Mouse (Mus musculus): ENCODE results near the gene Peli2. TPM values are rescaled to one million over a fixed set of nuclear protein-coding genes. Genes with fewer than 3 reads are reported as not detected.

Gene Peli2
- total RNA-seq, 2 experiments from 2014 or later, result 21.3 to 42.4 TPM

DNA sequence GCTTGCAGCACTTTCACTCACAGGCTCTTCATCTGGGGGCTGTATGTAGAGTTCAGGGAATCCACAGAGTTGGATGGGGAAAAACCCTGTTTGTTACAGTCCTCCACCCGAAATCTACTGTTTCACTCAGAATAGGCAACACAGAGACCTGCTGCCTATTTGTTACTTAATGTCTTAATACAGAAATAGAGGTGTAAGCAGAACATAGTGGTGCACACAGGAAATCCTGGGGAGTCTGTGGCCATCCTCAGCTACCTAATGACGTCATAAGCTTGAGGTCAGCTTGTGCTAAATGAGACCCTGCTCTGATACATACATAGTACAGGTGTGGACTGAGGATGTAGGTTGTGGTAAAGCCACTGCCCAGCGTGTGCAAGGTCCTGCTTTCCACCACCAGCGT is 4.2 kb downstream of the Peli2 start:
- no peak for DNase-seq (ENCODE audit: low spot score in 2 of 2)

DNA sequence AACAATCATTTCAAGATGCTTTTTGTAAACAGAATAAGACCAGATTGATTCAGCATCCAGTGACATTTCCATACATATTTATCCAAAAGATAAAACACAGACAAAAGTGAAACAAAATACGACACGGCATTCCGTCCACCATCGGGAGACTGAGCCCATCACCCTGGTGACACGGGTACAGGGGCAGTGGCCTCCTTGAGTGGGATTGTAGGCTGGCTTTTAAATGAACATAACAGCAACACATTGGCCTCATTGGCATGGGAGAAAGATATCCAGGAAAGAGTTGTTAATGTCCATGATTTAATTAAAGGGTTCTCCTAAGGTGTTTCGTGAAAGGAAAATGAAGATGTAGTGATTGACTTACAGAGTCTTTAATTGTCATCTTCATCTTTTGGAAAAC is 5.3 kb downstream of the Peli2 start:
- no peak for DNase-seq (ENCODE audit: low spot score in 2 of 2)

DNA sequence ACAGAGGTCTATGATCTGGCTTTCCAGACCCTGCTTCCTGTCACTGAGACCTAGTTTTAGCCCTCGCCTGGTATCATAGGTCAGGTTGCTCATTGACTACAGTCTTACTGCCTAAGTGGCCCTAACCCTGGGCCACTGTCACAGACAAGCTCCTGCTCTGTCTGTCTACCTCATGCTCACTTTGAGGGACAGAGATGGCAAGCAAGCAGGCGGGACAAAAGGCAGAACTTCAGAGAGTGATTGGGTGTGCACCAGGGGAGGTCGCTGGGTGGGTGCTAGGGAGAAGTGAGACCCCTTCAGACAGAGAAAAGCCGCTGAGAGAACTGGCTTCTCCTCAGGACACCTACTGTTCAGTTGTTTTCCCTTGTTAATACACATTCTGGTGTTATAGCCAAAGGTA is 6.3 kb downstream of the Peli2 start:
- DNase-seq (ENCODE audit: low spot score in 2 of 2), result no peak

DNA sequence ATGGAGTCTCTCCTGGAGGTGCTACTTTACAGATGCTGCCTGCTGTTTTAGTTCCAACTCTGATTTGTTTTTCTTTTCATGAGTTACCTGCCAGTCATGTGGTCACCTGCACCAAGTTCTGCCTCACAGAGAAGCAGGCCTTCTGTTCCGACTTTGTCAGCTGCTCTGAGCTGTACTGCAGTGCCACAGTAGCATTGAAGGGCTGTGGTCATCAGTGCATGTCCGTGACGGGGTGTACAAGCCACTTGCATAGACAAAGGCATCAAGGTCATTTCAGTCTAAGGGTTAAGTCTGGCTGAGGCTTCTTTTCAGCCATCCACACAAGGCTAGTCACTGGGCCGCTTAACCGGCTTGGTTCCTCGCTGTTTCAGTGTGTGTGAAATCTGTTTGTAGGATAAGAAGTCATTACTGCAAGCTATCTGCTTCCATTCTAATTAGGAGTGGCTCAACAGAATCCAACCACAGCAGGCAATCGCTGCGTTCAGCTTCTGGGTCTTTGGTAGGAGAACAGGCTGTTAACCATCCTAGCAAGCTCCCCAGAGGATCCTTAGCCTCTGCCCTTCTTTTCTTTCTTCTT is 7.1 kb downstream of the Peli2 start:
- no peak for DNase-seq (ENCODE audit: low spot score in 2 of 2)

DNA sequence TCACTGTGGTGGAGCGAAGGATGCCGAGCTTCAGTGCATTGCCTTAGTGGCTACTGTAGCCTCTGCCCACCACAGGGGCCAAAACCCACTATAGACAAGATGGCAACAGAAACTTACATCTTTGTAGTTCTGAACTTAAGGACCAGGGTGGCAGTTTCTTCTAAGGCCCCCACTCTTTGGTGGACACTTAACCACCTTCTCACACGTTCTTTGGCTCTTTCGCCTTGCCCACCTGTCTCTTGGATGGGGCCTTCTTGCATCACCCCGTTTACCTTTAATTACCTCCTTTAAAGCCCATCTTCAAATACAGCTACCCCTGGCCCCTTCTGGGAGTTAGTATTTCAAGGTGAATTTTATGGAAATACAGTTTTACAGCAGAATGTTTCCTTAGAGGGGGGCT is 8.1 kb downstream of the Peli2 start:
- DNase-seq (ENCODE audit: low spot score in 2 of 2), result no peak

DNA sequence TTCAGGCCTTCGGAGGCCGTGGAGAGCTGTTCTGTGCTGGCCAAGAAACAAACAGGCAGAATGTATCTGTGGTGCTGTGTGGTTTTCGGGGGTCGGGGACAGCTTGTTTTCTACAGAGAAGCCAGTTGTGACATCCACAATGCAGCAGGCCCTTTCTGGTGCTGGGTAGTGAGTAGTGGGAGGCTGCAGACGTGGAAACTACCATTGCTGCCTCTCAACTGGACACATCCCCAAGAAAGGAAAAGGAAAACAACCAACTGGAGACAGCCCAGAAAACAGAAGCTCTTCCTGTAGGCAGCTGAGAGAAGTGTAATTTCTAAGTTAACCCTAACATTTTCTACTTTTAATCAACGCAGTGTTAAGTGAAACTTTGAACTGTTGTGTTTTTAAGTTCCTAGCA is 9.4 kb downstream of the Peli2 start:
- no peak for DNase-seq (ENCODE audit: low spot score in 2 of 2)

DNA sequence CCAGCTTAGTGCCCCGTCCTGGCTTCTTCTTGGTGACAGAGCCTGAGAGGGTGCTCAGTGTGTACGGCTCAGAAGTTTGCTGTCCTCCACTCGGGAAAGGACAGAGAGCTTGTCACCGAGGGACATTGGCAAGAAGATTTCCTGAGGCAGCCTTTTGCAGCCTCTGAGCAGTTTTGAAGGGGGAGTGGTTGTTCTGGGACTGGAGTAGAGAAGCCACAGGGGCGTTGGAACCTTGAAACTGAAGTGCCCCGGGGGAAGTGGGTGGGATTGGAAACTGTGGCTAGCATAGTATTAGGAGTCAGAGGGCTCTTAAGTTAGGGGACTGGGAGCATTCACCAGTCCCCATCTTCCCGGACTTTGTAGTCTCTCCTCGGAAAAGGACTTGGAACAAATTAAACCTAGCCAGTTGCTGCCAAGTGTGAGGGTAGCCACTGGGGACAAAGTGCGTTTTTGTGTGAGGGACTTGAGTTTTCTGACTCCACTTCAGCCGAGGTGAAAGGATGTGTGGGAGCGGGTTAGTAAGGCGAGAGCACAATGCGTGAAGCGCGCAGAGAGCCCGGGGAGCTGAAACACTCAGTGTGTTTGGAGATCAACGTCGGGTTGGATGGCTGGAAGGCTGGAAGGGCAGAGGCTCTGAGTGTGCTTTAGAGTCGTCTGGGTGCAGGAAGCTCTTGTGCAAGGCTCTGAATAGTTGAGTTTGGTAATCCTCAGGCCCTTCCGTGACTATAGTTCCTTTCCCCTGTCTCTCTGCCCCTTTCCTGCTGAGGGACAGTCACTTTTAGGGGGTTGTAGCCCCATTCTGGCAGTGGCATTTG is 10.3 kb downstream of the Peli2 start:
- no peak for DNase-seq (ENCODE audit: low spot score in 2 of 2)

DNA sequence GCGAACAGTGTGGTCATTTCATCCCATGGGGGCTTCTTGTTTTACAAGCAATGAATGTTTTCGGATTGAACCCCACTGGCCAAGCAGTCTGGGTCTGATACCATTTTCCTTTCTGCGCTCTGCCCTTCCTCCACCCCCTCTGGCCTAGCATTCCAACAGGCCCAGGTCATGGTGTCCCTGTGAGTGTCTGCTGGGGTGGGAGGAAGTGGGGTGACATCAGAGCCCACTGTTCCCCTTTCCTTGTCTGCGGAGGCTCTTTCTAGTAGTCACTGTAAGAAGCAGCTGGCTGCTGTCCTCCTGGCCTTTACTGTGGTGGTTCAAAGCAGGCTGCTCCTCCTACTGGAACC is 10.9 kb downstream of the Peli2 start:
- peak in 1 of 2 experiments; percentile 32 for DNase-seq (ENCODE audit: low spot score in 2 of 2)

DNA sequence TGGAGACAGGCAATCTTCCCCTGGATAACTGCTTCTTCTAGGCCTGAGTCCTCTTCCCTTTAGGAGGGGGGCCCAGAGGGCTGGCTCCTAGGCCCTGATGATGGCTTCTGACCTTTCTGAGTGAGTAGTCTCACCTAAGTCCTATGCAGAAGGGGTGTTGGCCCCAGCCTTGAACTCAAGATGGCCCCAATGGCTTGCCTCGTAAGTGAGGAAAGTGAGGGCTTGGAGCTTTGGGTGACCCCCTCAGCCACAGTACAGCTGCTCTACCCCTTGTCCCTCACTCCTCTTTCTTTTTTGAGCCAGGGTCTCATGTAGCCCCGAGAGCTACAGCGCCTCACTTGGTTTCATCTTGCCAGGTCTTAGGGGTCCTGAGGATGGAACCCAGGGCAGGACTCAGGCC is 11.6 kb downstream of the Peli2 start:
- DNase-seq (ENCODE audit: low spot score in 2 of 2), result no peak

DNA sequence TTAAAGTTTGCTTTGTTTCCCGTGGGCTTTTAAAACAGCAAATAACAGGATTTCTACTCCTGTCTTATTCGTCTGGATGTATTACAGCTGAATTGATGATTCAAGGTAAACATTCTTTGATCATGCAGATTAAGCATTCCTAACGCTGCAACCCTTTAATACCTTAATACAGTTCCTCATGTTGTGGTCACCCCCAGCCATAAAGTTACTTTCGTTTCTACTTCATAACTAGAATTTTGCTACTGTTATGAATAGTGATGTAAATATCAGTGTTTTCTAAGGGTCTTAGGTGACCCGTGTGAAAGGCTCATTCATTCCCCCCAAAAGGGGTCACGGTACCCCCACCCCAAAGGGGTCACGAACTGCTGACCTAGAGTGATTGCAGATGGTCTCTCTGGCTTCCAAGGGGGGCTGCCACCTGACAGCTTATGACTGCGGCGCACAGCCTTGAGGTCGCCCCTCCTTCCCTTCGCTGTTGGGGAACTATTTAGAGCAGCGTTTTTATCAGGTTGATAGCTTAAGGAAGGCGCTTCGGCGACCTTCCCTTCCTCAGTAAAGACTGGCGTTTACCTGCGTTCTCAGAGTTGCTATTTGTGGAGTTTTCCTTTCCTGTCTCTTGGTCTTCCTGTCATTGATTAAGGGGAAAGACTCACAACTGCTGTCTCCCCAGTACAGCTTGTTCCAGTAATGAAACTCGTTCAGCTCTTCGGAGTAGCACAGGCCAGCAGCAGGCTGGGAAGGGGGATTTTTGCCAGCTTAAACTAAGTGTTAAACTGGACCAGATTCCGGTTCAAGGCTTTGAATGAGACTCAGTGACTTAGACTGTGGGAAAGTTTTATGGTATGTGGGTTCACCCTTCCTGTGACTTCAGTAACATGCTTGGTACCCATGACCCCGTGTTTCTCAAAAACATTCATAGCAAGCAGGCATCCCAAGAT is 12.5 kb downstream of the Peli2 start:
- no peak for DNase-seq (ENCODE audit: low spot score in 2 of 2)

DNA sequence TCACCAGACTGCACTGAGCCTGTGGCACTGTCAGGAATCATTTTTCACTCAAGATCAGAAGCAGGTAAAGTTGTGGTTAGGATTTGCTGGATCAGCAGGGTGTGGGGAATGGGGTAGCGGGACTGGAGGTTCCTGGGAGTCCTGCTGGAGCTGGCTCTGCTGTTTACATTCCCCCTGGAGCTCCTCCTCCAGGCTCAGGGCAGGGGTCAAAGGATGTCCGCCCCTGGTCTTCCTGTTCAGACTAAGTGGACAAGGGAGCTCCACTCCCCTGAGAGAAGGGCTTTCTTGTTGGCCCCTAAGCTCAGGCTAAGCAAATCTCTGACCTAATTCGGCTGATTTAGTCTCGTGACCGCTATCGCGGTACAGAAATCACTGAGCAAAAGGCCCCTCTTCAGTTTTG is 13.7 kb downstream of the Peli2 start:
- DNase-seq (ENCODE audit: low spot score in 2 of 2), result no peak

DNA sequence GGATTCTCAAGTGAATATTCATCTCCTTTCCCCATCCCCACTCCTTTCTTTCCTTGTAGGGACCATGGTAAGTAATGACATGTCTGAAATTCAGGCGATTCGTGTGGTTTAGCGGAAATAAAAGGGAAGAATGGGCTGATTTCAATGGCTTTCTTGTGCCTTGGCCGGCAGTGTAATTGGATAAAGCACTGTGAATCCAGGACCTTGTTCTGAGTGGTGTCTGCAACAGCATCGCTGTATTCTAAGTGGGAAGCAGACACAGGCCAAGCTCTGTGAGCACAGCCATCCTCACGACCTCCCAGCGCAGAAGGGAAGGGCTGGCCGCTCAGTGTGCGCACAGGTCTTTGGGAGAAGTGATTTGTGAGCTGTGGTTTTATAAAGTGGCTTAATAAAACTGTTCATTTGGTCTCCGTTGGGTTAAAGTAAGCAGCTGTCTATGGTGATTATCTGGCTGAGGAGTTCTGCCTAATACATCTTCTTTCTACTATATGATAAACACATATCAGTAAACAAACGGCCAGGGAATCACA is 15.3 kb downstream of the Peli2 start:
- DNase-seq (ENCODE audit: low spot score in 2 of 2), result no peak

DNA sequence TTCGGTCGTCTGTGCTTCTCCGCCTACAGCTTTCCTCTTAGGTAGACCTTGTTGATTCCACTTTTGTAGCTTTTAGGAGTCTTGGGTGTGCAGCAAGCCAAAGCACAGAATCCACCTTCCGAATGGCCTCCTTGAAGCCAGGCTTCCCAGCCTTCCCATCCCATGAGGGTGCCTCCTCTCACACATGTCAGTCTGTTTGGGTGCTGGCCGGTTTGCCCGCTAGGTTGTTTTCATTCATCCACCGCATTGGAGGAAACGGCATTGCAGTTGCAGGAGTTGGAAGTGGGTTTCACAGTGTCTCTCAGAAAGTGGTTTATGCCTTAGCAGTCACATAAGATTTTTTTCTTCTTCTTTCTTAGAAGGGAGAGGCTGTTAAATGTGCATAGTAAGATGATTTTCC is 17.1 kb downstream of the Peli2 start:
- peak in 1 of 2 experiments; percentile 16 for DNase-seq (ENCODE audit: low spot score in 2 of 2)

DNA sequence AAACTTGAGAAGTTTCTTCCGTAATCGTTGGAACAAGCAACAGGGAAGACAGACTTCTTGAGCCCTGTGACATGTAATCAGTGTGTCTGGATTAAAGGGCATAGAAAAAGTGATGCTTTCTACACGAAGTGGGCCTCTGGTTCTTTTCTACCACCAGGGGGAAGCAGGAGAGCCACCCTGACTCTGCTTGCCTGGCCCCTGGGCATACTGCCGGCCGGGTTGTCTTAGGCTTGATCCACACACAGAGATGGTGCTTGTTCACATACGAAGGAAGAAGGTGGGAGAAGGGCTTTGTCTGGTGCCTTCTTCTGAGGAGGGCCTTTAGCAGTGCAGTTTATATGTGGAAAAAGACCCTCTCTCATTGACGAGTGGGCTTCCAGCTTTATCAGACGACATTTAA is 17.5 kb downstream of the Peli2 start:
- DNase-seq (ENCODE audit: low spot score in 2 of 2), result peak in 1 of 2 experiments; percentile 24

DNA sequence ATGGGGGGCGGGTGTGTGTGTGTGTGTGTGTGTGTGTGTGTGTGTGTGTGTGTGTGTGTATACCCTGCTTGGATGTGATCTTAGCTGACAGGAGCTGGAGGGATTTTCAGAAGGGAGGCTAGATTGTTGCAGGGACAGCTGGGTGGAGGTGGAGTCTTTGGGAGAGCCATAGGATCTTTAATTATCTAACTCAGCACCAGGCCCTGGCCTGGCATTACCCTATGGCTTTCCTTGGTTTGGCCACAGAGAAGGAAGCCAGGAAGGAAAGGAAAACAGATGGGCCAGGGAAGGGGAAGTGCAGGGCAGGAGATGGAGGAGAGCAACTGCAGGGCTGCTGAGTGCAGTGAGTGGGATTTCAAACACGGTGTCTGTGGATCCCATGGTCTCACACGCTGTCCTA is 18.8 kb downstream of the Peli2 start:
- DNase-seq (ENCODE audit: low spot score in 2 of 2), result no peak

DNA sequence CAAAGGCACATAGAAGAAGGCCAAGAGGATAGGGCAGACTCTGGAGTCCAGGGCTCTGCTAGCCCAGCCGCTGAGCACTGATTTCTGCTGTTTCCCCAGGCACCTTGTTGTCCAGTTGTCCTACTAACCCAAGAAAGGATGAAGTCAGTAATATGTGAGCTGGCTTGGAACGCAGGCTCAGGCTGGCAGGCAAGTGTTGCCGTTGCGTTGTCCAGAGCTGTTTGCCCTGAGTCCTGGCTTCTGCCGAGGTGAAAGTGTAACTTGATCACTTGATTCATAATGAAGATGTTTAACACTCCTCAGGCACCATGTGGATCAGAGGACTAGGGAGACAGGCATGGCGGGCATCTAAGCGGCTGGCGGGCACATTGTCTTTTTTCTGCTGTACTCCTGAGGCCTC is 21.1 kb downstream of the Peli2 start:
- no peak for DNase-seq (ENCODE audit: low spot score in 2 of 2)

DNA sequence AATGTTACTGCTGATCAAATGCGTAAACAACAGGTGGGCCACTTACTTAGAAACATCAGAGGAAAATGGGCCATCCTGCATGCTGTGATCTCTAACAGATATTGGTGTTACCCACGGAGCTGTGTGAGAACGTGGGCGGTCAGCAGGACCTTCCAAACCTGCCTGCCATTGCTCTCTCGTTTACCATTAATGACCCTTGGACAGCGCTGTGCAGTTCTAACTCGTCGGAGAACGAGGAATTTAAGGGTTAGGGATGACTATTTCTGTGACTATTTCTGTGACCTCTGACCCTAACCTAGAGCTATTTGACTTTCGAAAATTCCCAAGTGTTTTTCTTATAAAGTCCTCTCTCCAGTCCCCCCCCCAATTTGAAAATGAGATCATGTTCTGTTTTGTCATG is 22.1 kb downstream of the Peli2 start:
- DNase-seq (ENCODE audit: low spot score in 2 of 2), result no peak

DNA sequence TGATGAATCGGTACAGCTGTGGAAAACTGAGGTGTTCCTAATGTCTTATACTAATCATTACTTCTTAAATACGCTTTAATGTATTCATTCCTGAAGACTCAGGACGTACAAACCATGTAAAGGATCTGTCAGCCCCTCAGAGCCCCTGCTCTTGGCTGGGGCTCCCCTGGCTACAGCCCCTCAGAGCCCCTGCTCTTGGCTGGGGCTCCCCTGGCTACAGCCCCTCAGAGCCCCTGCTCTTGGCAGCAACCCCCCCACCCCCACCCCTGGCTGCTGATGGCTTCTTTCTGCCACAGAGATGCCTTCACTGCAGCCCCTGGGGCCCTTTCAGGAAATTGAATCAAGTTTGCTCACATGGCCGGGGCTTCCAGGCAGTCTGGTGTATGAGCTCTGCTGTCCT is 22.5 kb downstream of the Peli2 start:
- no peak for DNase-seq (ENCODE audit: low spot score in 2 of 2)

DNA sequence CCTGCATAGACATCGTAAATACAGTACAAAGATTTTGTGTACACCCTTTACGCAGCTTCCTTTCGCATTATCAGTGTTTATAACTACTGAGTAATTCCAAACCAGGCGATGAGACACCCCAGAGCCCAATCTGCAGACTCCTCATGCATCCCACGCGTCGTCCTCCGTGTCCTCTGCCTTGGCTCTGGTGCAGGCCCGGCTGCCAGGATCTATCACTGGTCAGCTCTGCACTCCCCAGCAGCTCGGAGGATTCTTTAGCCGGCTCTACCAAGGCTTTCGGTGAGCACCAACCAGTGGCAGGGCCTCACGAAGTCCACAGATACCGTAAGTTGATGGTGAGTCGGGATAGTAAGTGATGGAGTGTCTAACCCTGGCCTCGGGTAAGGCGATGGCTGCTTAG is 23.7 kb downstream of the Peli2 start:
- no peak for DNase-seq (ENCODE audit: low spot score in 2 of 2)

DNA sequence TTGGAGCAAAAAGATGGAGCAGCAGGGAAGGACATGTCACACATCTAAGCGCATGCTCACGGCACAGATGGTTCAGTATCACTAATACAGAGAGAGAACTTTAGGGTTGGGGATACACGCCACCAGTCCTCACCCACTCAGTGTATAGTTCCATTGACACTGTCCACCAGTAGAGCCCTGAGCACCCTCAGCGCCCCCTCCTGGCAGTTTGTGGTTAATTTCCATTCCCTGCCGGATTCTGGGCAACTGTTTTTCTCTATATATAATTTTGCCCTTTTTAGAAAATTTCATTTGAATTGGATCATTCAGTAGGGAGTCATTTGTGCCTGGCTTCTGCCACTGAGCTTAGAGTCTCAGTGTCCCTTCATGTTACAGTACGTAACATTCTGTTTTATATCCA is 27.1 kb downstream of the Peli2 start:
- peak; percentile 56 to 65 for DNase-seq (ENCODE audit: low spot score in 2 of 2)

DNA sequence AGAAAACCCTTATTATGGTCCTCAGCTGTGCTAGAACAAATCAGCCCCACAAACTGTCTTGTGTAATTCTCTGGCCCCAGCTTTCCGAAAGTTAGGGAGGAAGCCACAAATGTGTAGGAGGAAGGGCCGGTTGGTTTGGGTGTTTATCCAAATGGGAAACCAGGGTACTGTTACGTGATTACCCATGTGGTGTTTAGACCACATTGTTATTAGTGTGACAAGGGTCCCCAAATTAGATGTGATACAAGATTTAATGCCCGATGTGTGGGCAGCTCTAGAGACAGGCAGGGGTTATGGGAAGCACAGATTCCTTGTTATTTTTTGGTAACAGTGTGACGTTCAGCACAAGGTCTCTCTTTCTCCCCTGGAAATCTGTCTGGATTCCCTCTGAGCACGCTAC is 28.0 kb downstream of the Peli2 start:
- no peak for DNase-seq (ENCODE audit: low spot score in 2 of 2)

DNA sequence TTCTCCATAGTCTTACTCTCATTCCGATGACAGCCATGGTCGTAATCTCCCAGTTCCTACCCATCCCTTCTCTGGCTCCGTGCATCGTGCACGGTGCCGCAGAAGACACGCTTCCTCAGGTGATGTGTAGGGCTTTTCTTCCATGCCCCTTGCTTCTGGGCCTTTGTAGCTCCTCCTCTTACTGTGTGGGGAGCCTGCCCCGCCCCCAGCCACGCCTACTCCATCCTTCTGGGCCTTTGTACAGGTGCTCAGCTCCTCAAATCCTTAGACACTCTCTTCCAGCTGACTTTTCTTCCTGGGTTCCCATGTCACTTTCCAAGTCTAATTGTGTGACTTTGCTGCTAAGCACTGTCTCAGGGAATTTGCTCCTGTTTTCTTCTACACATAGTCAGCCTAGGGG is 28.7 kb downstream of the Peli2 start:
- no peak for DNase-seq (ENCODE audit: low spot score in 2 of 2)

Measured in adrenal gland, adult 18-20 months (tissue).